Mouse (Mus musculus): ENCODE data around the gene Katnal1.

Katnal1 gene

GRCm38 (mm10) chr5:148879218-148879617 is 49.9 kb downstream of the Katnal1 start:
- DNase-seq (ENCODE audit: low spot score): peak; percentile 38

GRCm38 (mm10) chr5:148873116-148873515 is 56.0 kb downstream of the Katnal1 start:
- DNase-seq (ENCODE audit: low spot score): no peak

- DNase-seq (ENCODE audit: low spot score): no peak
Measured at GRCm38 (mm10) chr5:148869583-148869982, 59.5 kb downstream of the Katnal1 start.

- no peak for DNase-seq (ENCODE audit: low spot score)
Measured at GRCm38 (mm10) chr5:148867766-148868165, 61.4 kb downstream of the Katnal1 start.

GRCm38 (mm10) chr5:148867171-148867570 is 61.9 kb downstream of the Katnal1 start:
- no peak for DNase-seq (ENCODE audit: low spot score)

GRCm38 (mm10) chr5:148866571-148866970 is 62.5 kb downstream of the Katnal1 start:
- DNase-seq (ENCODE audit: low spot score): no peak

GRCm38 (mm10) chr5:148863409-148863808 is 65.7 kb downstream of the Katnal1 start:
- no peak for DNase-seq (ENCODE audit: low spot score)

- DNase-seq (ENCODE audit: low spot score): no peak
Measured at GRCm38 (mm10) chr5:148862853-148863252, 66.3 kb downstream of the Katnal1 start.

- no peak for DNase-seq (ENCODE audit: low spot score)
Measured at GRCm38 (mm10) chr5:148862136-148862535, 67.0 kb downstream of the Katnal1 start.

- peak; percentile 46 for DNase-seq (ENCODE audit: low spot score)
Measured at GRCm38 (mm10) chr5:148857522-148857921, 71.6 kb downstream of the Katnal1 start.

- no peak for DNase-seq (ENCODE audit: low spot score)
Measured at GRCm38 (mm10) chr5:148855047-148855446, 74.1 kb downstream of the Katnal1 start.

- no peak for DNase-seq (ENCODE audit: low spot score)
Measured at GRCm38 (mm10) chr5:148854166-148854565, 75.0 kb downstream of the Katnal1 start.

- peak; percentile 66 for DNase-seq (ENCODE audit: low spot score)
Measured at GRCm38 (mm10) chr5:148849516-148849915, 79.6 kb downstream of the Katnal1 start.

GRCm38 (mm10) chr5:148847032-148847431 is 82.1 kb downstream of the Katnal1 start:
- DNase-seq (ENCODE audit: low spot score): no peak

GRCm38 (mm10) chr5:148837069-148837468 is 92.1 kb downstream of the Katnal1 start:
- DNase-seq (ENCODE audit: low spot score): no peak

- DNase-seq (ENCODE audit: low spot score): peak; percentile 31
Measured at GRCm38 (mm10) chr5:148831596-148832257, 97.4 kb downstream of the Katnal1 start.

- no peak for DNase-seq (ENCODE audit: low spot score)
Measured at GRCm38 (mm10) chr5:148831141-148831547, 98.0 kb downstream of the Katnal1 start.

- DNase-seq (ENCODE audit: low spot score): no peak
Measured at GRCm38 (mm10) chr5:148825732-148826131, 103.4 kb downstream of the Katnal1 start.

- DNase-seq (ENCODE audit: low spot score): no peak
Measured at GRCm38 (mm10) chr5:148822772-148823171, 106.3 kb downstream of the Katnal1 start.
